Mouse (Mus musculus) left cerebral cortex, postnatal 4 days (tissue): ENCODE measurements around the gene Nup107. TPM values are rescaled to one million over a fixed set of nuclear protein-coding genes. Genes with fewer than 3 reads are reported as not detected.
"Not testable (repeated sequence)": the region's sequence is repeated elsewhere in the genome, so short reads cannot be mapped to it uniquely, and the experiment has no call there.

ENCODE experiments used
- DNase-seq: peaks from one replicate; pipeline ENCODE4 v3.0.0-alpha.2; 2022
- intact Hi-C: fragments of 180-260 bp; cut with DNase I; formaldehyde crosslinking; loops from one replicate; pipeline ENCODE4 v1.15.1; 2025
- total RNA-seq, 2 experiments: library from RNA; stranded (reverse); gene quantifications; 2 replicates each; pipeline ENCODE4 v1.2.3; 2021

Gene Nup107
- total RNA-seq, 2 experiments from 2014 or later = 23.9 to 24.4 TPM

GRCm38 (mm10) chr10:117726350-117726749 lies 66.2 kb downstream of the Nup107 start:
- intact Hi-C loops = no loop called here
- DNase-seq = no peak

- no peak for DNase-seq
- intact Hi-C loops = no loop called here
Observed at GRCm38 (mm10) chr10:117725671-117726070, 66.8 kb downstream of the Nup107 start.

- intact Hi-C loops = no loop called here
- no peak for DNase-seq
Observed at GRCm38 (mm10) chr10:117724804-117725361, 67.6 kb downstream of the Nup107 start.

GRCm38 (mm10) chr10:117724136-117724718 lies 68.3 kb downstream of the Nup107 start:
- DNase-seq = no peak
- intact Hi-C loops = no loop called here

GRCm38 (mm10) chr10:117718161-117719119 lies 74.1 kb downstream of the Nup107 start:
- intact Hi-C loops = no loop called here
- peak; percentile 53 for DNase-seq

- intact Hi-C loops = no loop called here
- DNase-seq = no peak
Observed at GRCm38 (mm10) chr10:117717583-117717982, 74.9 kb downstream of the Nup107 start.

- intact Hi-C loops = no loop called here
- no peak for DNase-seq
Observed at GRCm38 (mm10) chr10:117716686-117717085, 75.8 kb downstream of the Nup107 start.

- DNase-seq, intact Hi-C loops: not testable (repeated sequence)
Observed at GRCm38 (mm10) chr10:117715654-117716053, 76.9 kb downstream of the Nup107 start.

GRCm38 (mm10) chr10:117714928-117715500 lies 77.5 kb downstream of the Nup107 start:
- intact Hi-C loops = no loop called here
- no peak for DNase-seq

GRCm38 (mm10) chr10:117714048-117714545 lies 78.4 kb downstream of the Nup107 start:
- DNase-seq = no peak
- intact Hi-C loops = no loop called here

- DNase-seq = no peak
Observed at GRCm38 (mm10) chr10:117713466-117713865, 79.0 kb downstream of the Nup107 start.

GRCm38 (mm10) chr10:117712871-117713270 lies 79.6 kb downstream of the Nup107 start:
- DNase-seq = no peak
- intact Hi-C loops = no loop called here

More at GRCm38 (mm10) chr10:117713466-117713865, 79.0 kb downstream of the Nup107 start:
- intact Hi-C loops = no loop called here

GRCm38 (mm10) chr10:117712191-117712754 lies 80.2 kb downstream of the Nup107 start:
- intact Hi-C loops = no loop called here

GRCm38 (mm10) chr10:117711408-117711807 lies 81.1 kb downstream of the Nup107 start:
- DNase-seq = no peak
- intact Hi-C loops = no loop called here

More at GRCm38 (mm10) chr10:117712191-117712754, 80.2 kb downstream of the Nup107 start:
- DNase-seq = no peak

- peak; percentile 99 for DNase-seq
- intact Hi-C loops = no loop called here
Observed at GRCm38 (mm10) chr10:117710604-117711141, 81.8 kb downstream of the Nup107 start, which contains the start of gene Mdm2. Gene Mdm2 (minus strand): TSS chr10:117710758.

GRCm38 (mm10) chr10:117709930-117710603 lies 82.4 kb downstream of the Nup107 start:
- peak; percentile 89 for DNase-seq
- intact Hi-C loops = no loop called here

GRCm38 (mm10) chr10:117709326-117709830 lies 83.1 kb downstream of the Nup107 start:
- no peak for DNase-seq
- intact Hi-C loops = no loop called here

- intact Hi-C loops = no loop called here
- no peak for DNase-seq
Observed at GRCm38 (mm10) chr10:117708856-117709255, 83.6 kb downstream of the Nup107 start.

GRCm38 (mm10) chr10:117708376-117708775 lies 84.1 kb downstream of the Nup107 start:
- DNase-seq = no peak
- intact Hi-C loops = no loop called here
